Mouse (Mus musculus): Measurements from ENCODE around the gene Mapkapk2.

- no peak for TF ChIP-seq POLR2A (IDR thresholded peaks at IDR 0.05; ENCODE audit: borderline replicate concordance, low read depth, low read length)
- TF ChIP-seq CTCF (IDR thresholded peaks at IDR 0.05; ENCODE audit: low read depth, low read length): no peak
Observed at GRCm38 (mm10) chr1:131038001-131038400, 59.6 kb downstream of the Mapkapk2 start.

Measured in bone marrow macrophage, adult 2 months (primary cell).